Mouse (Mus musculus): ENCODE data around the gene Arhgap44.
A peak's percentile ranks its signal among the peaks of the same experiment; 100 is the strongest.

Gene Arhgap44

GRCm38 (mm10) chr11:65088451-65089222 is 74.1 kb downstream of the Arhgap44 start:
- DNase-seq (ENCODE audit: low spot score): peak; percentile 14

GRCm38 (mm10) chr11:65080761-65081160 is 82.0 kb downstream of the Arhgap44 start:
- DNase-seq (ENCODE audit: low spot score): no peak

GRCm38 (mm10) chr11:65080274-65080673 is 82.5 kb downstream of the Arhgap44 start:
- DNase-seq (ENCODE audit: low spot score): no peak

GRCm38 (mm10) chr11:65069609-65070008 is 93.2 kb downstream of the Arhgap44 start:
- DNase-seq (ENCODE audit: low spot score): no peak

GRCm38 (mm10) chr11:65069051-65069450 is 93.7 kb downstream of the Arhgap44 start:
- DNase-seq (ENCODE audit: low spot score): no peak

GRCm38 (mm10) chr11:65065201-65065600 is 97.6 kb downstream of the Arhgap44 start:
- DNase-seq (ENCODE audit: low spot score): no peak

GRCm38 (mm10) chr11:65061437-65061836 is 101.3 kb downstream of the Arhgap44 start:
- DNase-seq (ENCODE audit: low spot score): no peak

GRCm38 (mm10) chr11:65059531-65059930 is 103.2 kb downstream of the Arhgap44 start:
- no peak for DNase-seq (ENCODE audit: low spot score)

- no peak for DNase-seq (ENCODE audit: low spot score)
Observed at GRCm38 (mm10) chr11:65058224-65058908, 104.4 kb downstream of the Arhgap44 start.

GRCm38 (mm10) chr11:65055596-65055995 is 107.2 kb downstream of the Arhgap44 start:
- no peak for DNase-seq (ENCODE audit: low spot score)

- DNase-seq (ENCODE audit: low spot score): no peak
Observed at GRCm38 (mm10) chr11:65054216-65054615, 108.5 kb downstream of the Arhgap44 start.

- no peak for DNase-seq (ENCODE audit: low spot score)
Observed at GRCm38 (mm10) chr11:65050819-65051218, 111.9 kb downstream of the Arhgap44 start.

- DNase-seq (ENCODE audit: low spot score): no peak
Observed at GRCm38 (mm10) chr11:65049090-65049489, 113.7 kb downstream of the Arhgap44 start.

- no peak for DNase-seq (ENCODE audit: low spot score)
Observed at GRCm38 (mm10) chr11:65040556-65040955, 122.2 kb downstream of the Arhgap44 start.

GRCm38 (mm10) chr11:65039517-65040095 is 123.2 kb downstream of the Arhgap44 start:
- peak; percentile 37 for DNase-seq (ENCODE audit: low spot score)

GRCm38 (mm10) chr11:65038996-65039395 is 123.8 kb downstream of the Arhgap44 start:
- DNase-seq (ENCODE audit: low spot score): no peak

GRCm38 (mm10) chr11:65032221-65032620 is 130.5 kb downstream of the Arhgap44 start:
- DNase-seq (ENCODE audit: low spot score): no peak

GRCm38 (mm10) chr11:65030201-65030600 is 132.6 kb downstream of the Arhgap44 start:
- DNase-seq (ENCODE audit: low spot score): no peak

- no peak for DNase-seq (ENCODE audit: low spot score)
Observed at GRCm38 (mm10) chr11:65028049-65028448, 134.7 kb downstream of the Arhgap44 start.

- no peak for DNase-seq (ENCODE audit: low spot score)
Observed at GRCm38 (mm10) chr11:65022771-65023170, 140.0 kb downstream of the Arhgap44 start.

- DNase-seq (ENCODE audit: low spot score): peak; percentile 19
Observed at GRCm38 (mm10) chr11:65020744-65021143, 142.0 kb downstream of the Arhgap44 start.

- DNase-seq (ENCODE audit: low spot score): no peak
Observed at GRCm38 (mm10) chr11:65016754-65017153, 146.0 kb downstream of the Arhgap44 start.

- DNase-seq (ENCODE audit: low spot score): no peak
Observed at GRCm38 (mm10) chr11:65013906-65014305, 148.9 kb downstream of the Arhgap44 start.

Data from adipocyte (in vitro differentiated cells).